Mouse (Mus musculus) brain, embryonic 14.5 days (tissue): ENCODE results near the gene Prss36.

Experiments
- CTCF ChIP-seq: fragments of 200-500 bp; IDR thresholded peaks from 2 replicates; pipeline ENCODE4 v1.5.1; 2012; ENCODE audit warnings: inconsistent platforms, mild to moderate bottlenecking, moderate library complexity, borderline replicate concordance; ENCODE audit not compliant: insufficient read depth, insufficient read length; ENCODE audit errors: extremely low read depth
- POLR2A ChIP-seq: fragments of 200-500 bp; IDR thresholded peaks from 2 replicates; pipeline ENCODE4 v1.6.1; 2012; ENCODE audit warnings: mild to moderate bottlenecking, inconsistent platforms, borderline replicate concordance; ENCODE audit not compliant: poor library complexity, insufficient read depth, insufficient read length, severe bottlenecking; ENCODE audit errors: extremely low read depth

GRCm38 (mm10) chr7:127890798-127891197, 55.7 kb downstream of the Prss36 start, which contains the start of gene Prss53:
- TF ChIP-seq POLR2A (no peak), CTCF (no peak)
